Mouse (Mus musculus): ENCODE data around the gene Spg7. TPM values are rescaled to one million over a fixed set of nuclear protein-coding genes. Genes with fewer than 3 reads are reported as not detected.
"Not testable (repeated sequence)": the region's sequence is repeated elsewhere in the genome, so short reads cannot be mapped to it uniquely, and the experiment has no call there.

Gene Spg7
- polyA plus RNA-seq (2015; fragmentation: Nextera tagmentation; extraction: Ambion mirVana): 48.9 and 52.5 TPM in 2 replicates

DNA sequence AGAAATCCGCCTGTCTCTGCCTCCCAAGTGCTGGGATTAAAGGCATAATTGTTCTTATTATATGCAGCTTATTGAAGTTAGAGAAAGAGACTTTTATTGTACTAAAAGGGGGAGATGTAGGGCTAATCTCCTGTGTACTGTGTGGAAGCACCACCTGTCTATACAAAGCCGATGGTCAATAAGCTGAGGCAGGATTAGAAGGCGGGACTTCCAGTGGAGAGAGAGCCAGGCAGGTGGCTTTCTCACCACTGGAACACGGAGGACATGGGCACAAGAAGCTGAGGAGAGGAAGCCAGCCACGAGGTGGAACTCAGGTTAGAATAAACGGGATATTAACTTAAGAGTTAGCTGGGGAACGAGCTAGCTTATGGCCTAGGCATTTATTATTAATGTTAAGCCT, at the start of gene Spg7:
TSS of gene Spg7 (plus strand) at position 222 of the 400 bp plus-strand sequence.
- 77% methylated on average over 7 of the region's 7 CpGs for WGBS
- Histone ChIP-seq H3K27ac (no peak within 1 kb of the TSS), H3K4me1 (peaks cover 25% of the 10 kb centered on the region), H3K4me3 (replicated peaks) (no peak within 1 kb of the TSS), H3K36me3 (peaks cover 11% of the 10 kb centered on the region), H3K27me3 (no peaks in the 10 kb centered on the region), H3K9ac (no peak within 1 kb of the TSS), H3K9me3 (replicated peaks) (no peaks in the 10 kb centered on the region), H3K4me2 (no peak within 1 kb of the TSS)
- ATAC-seq (replicated peaks; ENCODE audit: low FRiP score): no peak

DNA sequence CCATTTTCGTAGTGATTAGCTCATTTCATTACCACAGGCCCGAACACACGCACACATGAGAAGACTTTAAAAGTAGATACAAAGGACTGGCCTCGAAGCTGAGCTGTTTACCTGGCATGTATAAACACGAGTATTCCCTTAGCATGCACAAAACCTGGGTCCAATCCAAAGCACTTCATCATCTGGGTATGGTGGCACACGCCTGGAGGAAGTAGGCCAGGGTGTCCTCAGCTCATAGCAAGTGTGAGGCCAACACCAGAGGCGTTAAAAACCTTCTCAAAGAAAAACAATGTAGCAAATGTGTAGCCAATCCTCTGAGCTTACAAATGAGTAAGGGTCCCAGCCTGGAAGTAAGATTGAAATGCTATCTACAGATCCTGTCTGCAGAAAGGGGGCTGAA, 48.3 kb upstream of the Spg7 start:
- H3K4me1 ChIP-seq: peaks cover 16% of the 10 kb centered on the region
- H3K9ac ChIP-seq: no peak overlapping the region
- no peak overlapping the region for H3K4me2 ChIP-seq
- no peak overlapping the region for H3K4me3 ChIP-seq (replicated peaks)
- H3K27ac ChIP-seq: no peak overlapping the region
- H3K9me3 ChIP-seq (replicated peaks): no peaks in the 10 kb centered on the region
- 72% methylated on average over 7 of the region's 7 CpGs for WGBS
- ATAC-seq (replicated peaks; ENCODE audit: low FRiP score): no peak
- H3K27me3 ChIP-seq: no peaks in the 10 kb centered on the region
- peaks cover 18% of the 10 kb centered on the region for H3K36me3 ChIP-seq

DNA sequence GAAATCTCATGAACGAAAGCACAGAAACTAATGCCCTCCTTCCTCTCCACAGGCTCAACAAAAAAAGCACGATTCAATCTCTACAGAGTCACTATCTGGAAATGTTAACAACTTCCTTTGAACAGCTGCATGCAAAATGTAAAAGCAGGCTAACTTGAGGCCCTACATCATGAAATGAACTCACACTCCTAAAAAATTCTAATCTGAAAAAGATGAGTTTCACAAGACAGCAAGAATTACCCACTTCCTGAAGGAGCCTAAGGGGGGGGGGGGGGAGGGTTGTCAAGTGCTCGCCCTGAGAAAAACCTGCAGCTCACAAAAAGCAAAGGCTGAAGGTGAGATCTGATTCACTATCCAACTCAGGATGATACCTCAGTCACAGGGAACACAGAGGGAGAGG, 47.7 kb upstream of the Spg7 start:
- H3K36me3 ChIP-seq: peaks cover 13% of the 10 kb centered on the region
- H3K4me2 ChIP-seq: no peak overlapping the region
- WGBS: 56% methylated on average over 3 of the region's 3 CpGs
- H3K9ac ChIP-seq: no peak overlapping the region
- no peak for ATAC-seq (replicated peaks; ENCODE audit: low FRiP score)
- no peaks in the 10 kb centered on the region for H3K27me3 ChIP-seq
- no peaks in the 10 kb centered on the region for H3K9me3 ChIP-seq (replicated peaks)
- H3K4me3 ChIP-seq (replicated peaks): no peak overlapping the region
- peaks cover 20% of the 10 kb centered on the region for H3K4me1 ChIP-seq
- H3K27ac ChIP-seq: no peak overlapping the region

DNA sequence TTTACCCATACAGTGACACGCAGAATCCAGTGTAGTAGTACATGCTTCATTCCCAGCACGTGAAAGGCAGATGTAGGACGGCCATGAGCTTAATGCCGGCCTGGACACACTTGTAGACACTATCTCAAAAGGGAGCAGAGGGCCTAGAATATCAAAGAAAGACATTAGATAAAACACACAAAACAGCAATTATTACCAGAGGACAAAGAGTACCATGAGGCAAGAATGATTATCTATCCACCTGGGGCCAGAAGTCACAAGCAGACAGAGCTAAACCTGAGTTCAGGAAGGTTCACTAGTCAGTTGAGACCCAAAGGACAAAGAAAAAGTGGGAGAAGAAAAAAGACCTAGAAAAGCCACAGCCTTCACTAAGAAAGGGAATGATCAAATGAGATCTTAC, 45.6 kb upstream of the Spg7 start:
- 97% methylated on average over 4 of the region's 4 CpGs for WGBS
- no peak overlapping the region for H3K4me2 ChIP-seq
- no peak overlapping the region for H3K27ac ChIP-seq
- H3K4me3 ChIP-seq (replicated peaks): no peak overlapping the region
- no peak for ATAC-seq (replicated peaks; ENCODE audit: low FRiP score)
- H3K36me3 ChIP-seq: peaks cover 13% of the 10 kb centered on the region
- H3K9ac ChIP-seq: no peak overlapping the region
- no peaks in the 10 kb centered on the region for H3K9me3 ChIP-seq (replicated peaks)
- H3K27me3 ChIP-seq: no peaks in the 10 kb centered on the region
- peaks cover 35% of the 10 kb centered on the region for H3K4me1 ChIP-seq

DNA sequence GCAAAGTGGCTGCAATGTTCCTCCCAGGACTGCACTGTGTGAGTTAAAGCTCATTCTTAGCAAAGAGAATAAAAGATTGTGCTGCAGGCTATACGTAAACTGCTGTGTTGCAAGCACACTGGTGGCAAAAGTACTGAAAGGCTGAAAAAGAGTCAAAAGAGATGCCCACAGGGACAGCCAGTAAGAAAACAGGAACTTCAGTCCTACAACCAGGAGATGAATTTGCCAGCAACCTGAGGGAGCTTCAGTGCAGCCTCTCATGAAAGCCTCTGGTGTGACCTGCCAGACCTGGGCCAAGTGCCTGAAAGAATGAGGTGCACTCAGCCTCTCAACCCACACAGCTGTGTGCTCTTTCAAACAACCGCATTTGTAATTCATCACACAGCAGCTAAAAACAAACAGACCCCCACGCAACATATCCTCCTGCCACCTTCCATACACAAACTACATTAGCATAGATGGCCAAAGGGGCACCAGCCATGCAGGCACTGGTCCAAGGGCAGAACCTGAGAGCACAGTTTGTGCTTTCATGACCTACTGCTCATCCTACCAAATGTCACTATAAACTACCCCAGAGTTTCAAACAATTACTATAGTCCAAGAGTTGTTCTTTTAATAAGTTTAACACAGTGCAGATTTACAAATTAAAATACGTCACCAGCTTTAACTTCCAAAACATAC, 44.1 kb upstream of the Spg7 start:
- no peak overlapping the region for H3K27ac ChIP-seq
- 65% methylated on average over 4 of the region's 4 CpGs for WGBS

DNA sequence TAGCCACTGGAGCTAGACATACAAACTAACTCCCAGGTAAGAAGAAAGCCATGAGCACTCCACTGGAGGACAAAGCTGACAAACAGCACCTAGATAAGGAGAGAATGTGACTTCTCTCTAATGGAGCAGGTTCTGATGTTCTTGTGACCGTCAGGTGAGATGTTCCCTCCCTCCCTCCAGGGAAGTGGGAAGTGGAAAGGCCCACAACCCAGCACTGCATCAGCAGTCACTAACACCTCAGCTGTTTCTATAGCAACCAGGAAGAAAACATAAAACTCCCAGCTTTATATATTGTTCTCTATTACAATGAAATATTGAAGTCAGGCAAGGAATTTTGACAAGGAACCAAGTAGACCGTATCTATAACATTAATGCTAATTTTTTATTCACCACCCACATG, 42.7 kb upstream of the Spg7 start:
- Histone ChIP-seq H3K4me2 (no peak overlapping the region), H3K36me3 (peaks cover 6% of the 10 kb centered on the region; the same call in 1 of the 2 replicates), H3K4me3 (replicated peaks) (no peak overlapping the region), H3K9ac (no peak overlapping the region), H3K27ac (no peak overlapping the region), H3K27me3 (no peaks in the 10 kb centered on the region), H3K4me1 (peaks cover 35% of the 10 kb centered on the region), H3K9me3 (replicated peaks) (no peaks in the 10 kb centered on the region)
- ATAC-seq (replicated peaks; ENCODE audit: low FRiP score): no peak
- WGBS: 69% methylated on average over 2 of the region's 2 CpGs

More for the DNA sequence above, 44.1 kb upstream of the Spg7 start:
- H3K4me1 ChIP-seq: peaks cover 35% of the 10 kb centered on the region
- peaks cover 7% of the 10 kb centered on the region for H3K36me3 ChIP-seq
- H3K4me2 ChIP-seq: no peak overlapping the region
- H3K27me3 ChIP-seq: no peaks in the 10 kb centered on the region
- no peak for ATAC-seq (replicated peaks; ENCODE audit: low FRiP score)
- no peak overlapping the region for H3K4me3 ChIP-seq (replicated peaks)
- no peaks in the 10 kb centered on the region for H3K9me3 ChIP-seq (replicated peaks)
- H3K9ac ChIP-seq: no peak overlapping the region

DNA sequence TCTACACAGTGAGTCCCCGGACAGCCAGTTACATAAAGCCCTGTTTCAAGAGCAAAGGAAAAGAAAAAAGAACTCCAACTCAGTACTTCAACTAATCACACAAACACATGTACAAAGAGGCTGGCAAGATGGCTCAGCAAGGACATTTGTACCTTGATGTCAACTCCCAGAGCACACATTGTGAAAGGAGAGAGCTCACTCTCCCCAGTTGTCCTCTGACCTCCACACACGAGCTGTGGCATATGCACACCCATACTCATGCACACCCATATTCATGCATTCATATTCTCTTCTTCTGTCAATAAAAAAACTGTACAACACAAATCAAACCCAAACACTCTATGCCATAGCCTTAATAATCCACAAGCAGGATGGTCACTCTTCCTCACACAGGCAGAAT, 41.9 kb upstream of the Spg7 start:
- Histone ChIP-seq H3K4me2 (no peak overlapping the region), H3K27ac (0 out of 2 replicates have a peak overlapping the region, but pooled peaks have one; percentile 45), H3K4me1 (peaks cover 38% of the 10 kb centered on the region), H3K9ac (no peak overlapping the region), H3K27me3 (no peaks in the 10 kb centered on the region), H3K36me3 (peaks cover 6% of the 10 kb centered on the region; the same call in 1 of the 2 replicates), H3K4me3 (replicated peaks) (no peak overlapping the region), H3K9me3 (replicated peaks) (no peaks in the 10 kb centered on the region)
- WGBS: 67% methylated on average over 2 of the region's 2 CpGs
- ATAC-seq (replicated peaks; ENCODE audit: low FRiP score): no peak

DNA sequence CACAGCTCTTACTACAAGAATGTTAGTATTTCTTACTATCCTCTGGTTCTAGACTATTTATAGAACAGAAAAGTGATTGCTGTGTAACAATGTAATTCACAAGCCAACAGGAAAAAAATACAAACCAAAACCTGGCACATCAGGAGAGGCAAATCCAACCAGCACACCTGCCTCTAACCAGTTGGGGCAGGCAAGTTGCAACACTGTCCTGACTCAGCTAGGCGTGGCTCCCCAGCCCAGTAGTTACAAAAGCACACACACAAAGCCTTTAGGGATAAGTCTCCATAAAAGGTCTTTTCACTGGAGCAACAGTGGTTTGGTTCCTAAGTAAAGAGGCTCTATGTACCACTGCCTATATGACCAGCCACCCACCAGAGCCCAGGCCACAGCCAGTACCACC, 41.5 kb upstream of the Spg7 start:
- Histone ChIP-seq H3K4me1 (peaks cover 40% of the 10 kb centered on the region), H3K27ac (0 out of 2 replicates have a peak overlapping the region, but pooled peaks have one; percentile 45), H3K4me2 (no peak overlapping the region), H3K36me3 (peaks cover 6% of the 10 kb centered on the region; the same call in 1 of the 2 replicates), H3K27me3 (no peaks in the 10 kb centered on the region), H3K9me3 (replicated peaks) (no peaks in the 10 kb centered on the region), H3K4me3 (replicated peaks) (no peak overlapping the region), H3K9ac (no peak overlapping the region)
- 84% methylated on average over 1 of the region's 1 CpGs for WGBS
- ATAC-seq (replicated peaks; ENCODE audit: low FRiP score): no peak

DNA sequence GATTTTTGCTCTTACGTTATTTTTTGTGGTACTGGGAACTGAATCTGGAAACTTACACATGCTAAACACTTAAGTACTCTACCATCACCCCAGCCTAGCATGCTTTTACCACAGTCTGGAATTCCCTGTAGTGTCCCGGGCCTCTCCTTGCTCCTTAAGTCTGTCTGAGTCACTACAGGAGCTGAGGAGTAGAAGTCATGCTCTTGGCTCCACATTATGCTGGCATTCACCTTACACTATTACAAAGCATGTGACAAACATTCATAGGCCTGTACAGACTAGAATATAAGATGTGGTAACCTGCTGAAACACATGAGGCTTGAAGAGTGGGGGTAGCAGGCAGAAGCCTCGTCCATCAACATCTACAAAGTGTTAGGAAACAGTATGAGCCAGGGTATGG, 40.0 kb upstream of the Spg7 start:
- ATAC-seq (replicated peaks; ENCODE audit: low FRiP score): no peak
- H3K4me2 ChIP-seq: no peak overlapping the region
- no peak overlapping the region for H3K4me3 ChIP-seq (replicated peaks)
- peaks cover 41% of the 10 kb centered on the region for H3K4me1 ChIP-seq
- H3K27me3 ChIP-seq: no peaks in the 10 kb centered on the region
- H3K9ac ChIP-seq: no peak overlapping the region
- no peak overlapping the region for H3K27ac ChIP-seq
- H3K9me3 ChIP-seq (replicated peaks): no peaks in the 10 kb centered on the region
- no peaks in the 10 kb centered on the region for H3K36me3 ChIP-seq
- 75% methylated on average over 3 of the region's 3 CpGs for WGBS

DNA sequence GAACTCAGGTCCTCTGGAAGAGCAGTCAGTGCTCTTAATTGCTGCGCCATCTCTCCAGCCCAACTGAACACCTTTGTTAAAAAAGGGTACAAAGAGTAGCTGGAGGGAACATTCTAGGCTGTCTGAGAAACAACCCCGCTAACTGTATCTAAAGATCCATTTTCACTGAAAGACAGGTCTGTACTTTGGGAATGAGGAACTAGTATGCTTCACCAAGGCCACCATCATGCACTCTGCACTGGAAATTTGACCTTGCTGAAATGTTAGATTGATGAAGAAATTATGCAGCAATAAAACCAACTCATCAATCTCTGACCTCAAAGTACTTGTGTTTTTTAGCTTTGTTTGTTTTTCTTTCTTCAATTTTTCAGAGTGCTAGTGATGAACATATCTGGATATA, 38.5 kb upstream of the Spg7 start:
- H3K4me2 ChIP-seq: no peak overlapping the region

DNA sequence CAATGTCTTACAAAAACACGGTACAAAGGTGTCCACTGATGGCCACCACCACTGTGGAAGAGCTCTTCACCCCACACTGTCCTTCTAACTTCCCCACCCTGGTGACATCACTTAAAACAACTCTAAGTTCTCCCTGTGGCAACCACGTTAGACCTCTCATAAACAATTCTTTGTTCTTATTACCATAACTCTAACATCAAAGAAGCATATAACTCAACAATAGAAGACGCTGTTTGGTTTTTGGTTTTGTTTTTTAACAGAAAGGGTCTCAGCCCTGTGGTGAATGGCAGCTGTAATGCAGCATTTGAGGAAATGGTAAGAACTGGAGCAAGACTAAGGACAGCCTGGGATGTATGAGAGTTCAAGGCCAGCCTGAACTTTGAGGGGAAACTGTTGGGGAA, 36.8 kb upstream of the Spg7 start:
- H3K36me3 ChIP-seq: no peaks in the 10 kb centered on the region
- no peaks in the 10 kb centered on the region for H3K27me3 ChIP-seq
- ATAC-seq (replicated peaks; ENCODE audit: low FRiP score): no peak
- no peaks in the 10 kb centered on the region for H3K9me3 ChIP-seq (replicated peaks)
- H3K9ac ChIP-seq: no peak overlapping the region
- H3K4me2 ChIP-seq: no peak overlapping the region
- H3K4me1 ChIP-seq: peaks cover 14% of the 10 kb centered on the region; the same call in 1 of the 2 replicates
- WGBS: 78% methylated on average over 3 of the region's 3 CpGs
- H3K27ac ChIP-seq: no peak overlapping the region
- no peak overlapping the region for H3K4me3 ChIP-seq (replicated peaks)

More for the DNA sequence above, 38.5 kb upstream of the Spg7 start:
- H3K9me3 ChIP-seq (replicated peaks): no peaks in the 10 kb centered on the region
- no peak overlapping the region for H3K4me3 ChIP-seq (replicated peaks)
- WGBS: 93% methylated on average over 2 of the region's 2 CpGs
- no peak overlapping the region for H3K27ac ChIP-seq
- H3K9ac ChIP-seq: no peak overlapping the region
- no peaks in the 10 kb centered on the region for H3K36me3 ChIP-seq
- ATAC-seq (replicated peaks; ENCODE audit: low FRiP score): no peak
- H3K4me1 ChIP-seq: peaks cover 27% of the 10 kb centered on the region
- no peaks in the 10 kb centered on the region for H3K27me3 ChIP-seq

DNA sequence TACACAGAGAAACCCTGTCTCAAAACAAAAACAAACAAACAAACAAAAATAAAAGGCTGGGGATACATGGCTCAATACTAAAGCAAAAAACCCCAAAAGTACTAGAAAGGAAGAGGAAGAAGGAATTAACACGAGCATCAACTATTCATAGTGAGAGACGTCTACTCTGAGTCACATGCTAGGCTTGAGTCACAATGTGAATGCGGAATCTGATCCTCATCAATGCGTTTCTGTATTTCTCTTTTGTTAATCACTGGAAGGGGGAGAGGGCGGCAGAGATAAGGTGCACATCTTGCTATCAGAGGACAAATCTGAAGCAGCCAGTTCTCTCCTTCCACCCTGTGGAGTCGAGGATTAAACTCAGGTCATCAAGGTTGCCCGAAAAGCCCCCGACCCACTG, 35.0 kb upstream of the Spg7 start:
- WGBS: 91% methylated on average over 8 of the region's 8 CpGs

DNA sequence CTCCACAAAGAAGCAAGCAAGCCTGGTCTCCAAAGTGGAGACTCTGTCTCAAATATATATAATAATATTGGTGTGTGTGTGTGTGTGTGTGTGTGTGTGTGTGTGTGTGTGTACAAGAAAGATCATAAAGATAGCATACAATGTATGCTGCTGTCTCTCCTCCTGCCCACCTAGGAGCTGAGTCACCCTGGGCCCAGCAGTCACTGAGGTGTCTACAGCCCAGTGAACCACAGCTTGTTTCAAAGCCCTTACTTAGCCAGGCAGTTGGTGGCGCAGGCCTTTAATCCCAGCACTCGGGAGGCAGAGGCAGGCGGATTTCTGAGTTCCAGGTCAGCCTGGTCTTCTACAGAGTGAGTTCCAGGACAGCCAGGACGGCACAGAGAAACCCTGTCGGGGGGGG, 32.7 kb upstream of the Spg7 start:
- 76% methylated on average over 4 of the region's 5 CpGs for WGBS
- H3K4me2 ChIP-seq; H3K36me3 ChIP-seq; H3K9me3 ChIP-seq (replicated peaks); H3K9ac ChIP-seq; ATAC-seq (replicated peaks; ENCODE audit: low FRiP score); H3K27ac ChIP-seq; H3K27me3 ChIP-seq; H3K4me3 ChIP-seq (replicated peaks): not testable (repeated sequence)
- H3K4me1 ChIP-seq: peaks cover 18% of the 10 kb centered on the region

More for the DNA sequence above, 35.0 kb upstream of the Spg7 start:
- H3K9ac ChIP-seq: no peak overlapping the region
- H3K4me1 ChIP-seq: 0 out of 2 replicates have a peak, but pooled peaks cover 5% of the 10 kb centered on the region
- H3K4me3 ChIP-seq (replicated peaks): no peak overlapping the region
- H3K4me2 ChIP-seq: no peak overlapping the region
- no peaks in the 10 kb centered on the region for H3K9me3 ChIP-seq (replicated peaks)
- no peaks in the 10 kb centered on the region for H3K27me3 ChIP-seq
- ATAC-seq (replicated peaks; ENCODE audit: low FRiP score): no peak
- H3K27ac ChIP-seq: no peak overlapping the region
- H3K36me3 ChIP-seq: no peaks in the 10 kb centered on the region

Measured in kidney, embryonic 15.5 days (tissue).